Mouse (Mus musculus) retina, postnatal 1 day (tissue): ENCODE results near the gene Fbxo30.

ENCODE experiments used
- DNase-seq: peaks from one replicate; pipeline ENCODE4 v3.0.0-alpha.2; 2012

Gene Fbxo30

DNA sequence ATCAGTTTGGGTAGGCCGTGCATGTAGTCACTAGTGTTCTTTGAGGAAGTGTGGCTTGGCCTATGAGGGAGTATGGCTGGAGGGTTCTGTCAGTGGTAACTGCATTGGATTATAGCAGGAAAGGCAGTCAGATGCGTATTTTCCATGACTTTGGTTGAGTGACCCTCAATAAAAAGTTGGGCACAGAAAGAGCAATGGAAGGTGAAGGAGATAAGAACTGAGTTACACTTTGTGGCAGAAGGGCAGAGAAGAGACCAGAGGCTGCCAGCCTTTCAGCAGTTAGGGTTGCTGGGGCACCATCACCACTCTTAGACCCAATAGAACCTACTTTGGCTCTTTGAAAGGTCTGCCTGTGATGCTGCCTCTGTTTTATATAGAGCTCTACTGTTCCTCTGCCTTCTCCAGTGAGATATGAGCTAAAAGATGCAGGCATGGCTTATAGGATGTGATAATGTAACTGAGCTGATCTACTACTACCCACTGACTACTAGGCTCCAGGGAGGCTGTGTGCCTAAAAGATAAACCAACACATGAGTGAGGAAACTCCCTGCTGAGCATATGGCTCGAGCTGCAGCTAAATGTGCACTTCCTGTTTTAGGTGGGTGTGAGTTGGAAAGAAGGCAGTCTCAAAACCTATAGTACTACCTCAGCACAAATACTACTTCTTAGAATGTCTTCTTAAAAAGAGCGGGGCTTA, 42.2 kb downstream of the Fbxo30 start:
- DNase-seq, result no peak

DNA sequence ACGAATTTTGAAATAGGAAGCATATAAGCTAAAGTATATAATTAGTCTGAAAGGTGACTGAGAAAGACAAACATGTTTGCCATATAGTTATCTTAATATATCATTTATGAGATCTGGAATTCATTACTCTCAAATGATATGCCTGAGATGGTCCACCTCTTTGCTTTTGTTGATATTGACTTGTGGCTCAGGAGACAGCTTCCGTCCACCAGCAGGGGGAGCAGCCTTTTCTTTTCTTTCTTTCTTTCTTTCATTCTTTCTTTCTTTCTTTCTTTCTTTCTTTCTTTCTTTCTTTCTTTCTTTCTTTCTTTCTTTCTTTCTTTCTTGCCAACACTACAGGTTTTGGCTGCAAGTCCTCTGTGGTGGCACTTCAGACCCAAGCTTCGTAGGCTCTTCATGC, 45.4 kb downstream of the Fbxo30 start:
- DNase-seq, result no peak

DNA sequence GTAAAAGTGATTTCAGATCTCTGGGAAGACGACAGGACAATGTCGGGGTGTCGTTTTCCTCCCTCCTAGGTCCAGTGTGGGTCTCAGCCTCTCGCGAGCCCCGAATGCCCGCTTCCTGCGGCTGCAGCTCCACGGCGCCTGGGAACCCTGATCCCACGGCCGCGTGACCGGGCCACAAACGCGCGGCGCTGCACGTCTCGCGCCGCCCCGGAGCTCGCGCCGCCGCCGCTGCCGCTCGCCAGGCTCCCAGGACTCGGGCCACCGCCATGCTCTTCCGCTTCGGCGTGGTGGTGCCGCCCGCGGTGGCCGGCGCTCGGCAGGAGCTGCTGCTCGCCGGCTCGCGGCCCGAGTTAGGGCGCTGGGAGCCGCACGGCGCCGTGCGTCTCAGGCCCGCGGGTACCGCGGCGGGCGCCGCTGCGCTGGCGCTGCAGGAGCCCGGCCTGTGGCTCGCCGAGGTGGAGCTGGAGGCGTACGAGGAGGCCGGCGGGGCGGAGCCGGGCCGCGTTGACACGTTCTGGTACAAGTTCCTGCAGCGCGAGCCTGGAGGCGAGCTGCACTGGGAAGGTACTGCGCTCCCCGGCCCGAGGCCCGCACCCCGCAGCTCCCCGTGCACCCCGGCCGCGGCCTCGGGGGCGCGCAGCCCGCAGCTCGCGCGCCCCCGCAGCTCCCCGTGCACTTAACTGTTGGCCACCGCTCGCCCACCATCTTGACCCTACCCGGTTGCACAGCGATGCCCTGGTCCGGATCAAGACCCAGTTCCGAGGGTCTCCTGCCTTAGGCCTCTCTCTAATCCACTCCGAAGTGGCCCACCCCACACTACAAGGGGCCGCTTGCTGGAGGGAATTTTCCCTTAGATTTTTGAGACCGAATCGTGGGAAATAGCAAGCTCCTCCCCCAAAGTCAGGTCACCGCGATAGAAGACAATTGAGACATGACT, 62.3 kb downstream of the Fbxo30 start, which contains the start of gene Epm2a:
Gene Epm2a, plus strand, starts transcription at position 200 of the 937 bp plus-strand sequence.
- DNase-seq, result peak; percentile 88

DNA sequence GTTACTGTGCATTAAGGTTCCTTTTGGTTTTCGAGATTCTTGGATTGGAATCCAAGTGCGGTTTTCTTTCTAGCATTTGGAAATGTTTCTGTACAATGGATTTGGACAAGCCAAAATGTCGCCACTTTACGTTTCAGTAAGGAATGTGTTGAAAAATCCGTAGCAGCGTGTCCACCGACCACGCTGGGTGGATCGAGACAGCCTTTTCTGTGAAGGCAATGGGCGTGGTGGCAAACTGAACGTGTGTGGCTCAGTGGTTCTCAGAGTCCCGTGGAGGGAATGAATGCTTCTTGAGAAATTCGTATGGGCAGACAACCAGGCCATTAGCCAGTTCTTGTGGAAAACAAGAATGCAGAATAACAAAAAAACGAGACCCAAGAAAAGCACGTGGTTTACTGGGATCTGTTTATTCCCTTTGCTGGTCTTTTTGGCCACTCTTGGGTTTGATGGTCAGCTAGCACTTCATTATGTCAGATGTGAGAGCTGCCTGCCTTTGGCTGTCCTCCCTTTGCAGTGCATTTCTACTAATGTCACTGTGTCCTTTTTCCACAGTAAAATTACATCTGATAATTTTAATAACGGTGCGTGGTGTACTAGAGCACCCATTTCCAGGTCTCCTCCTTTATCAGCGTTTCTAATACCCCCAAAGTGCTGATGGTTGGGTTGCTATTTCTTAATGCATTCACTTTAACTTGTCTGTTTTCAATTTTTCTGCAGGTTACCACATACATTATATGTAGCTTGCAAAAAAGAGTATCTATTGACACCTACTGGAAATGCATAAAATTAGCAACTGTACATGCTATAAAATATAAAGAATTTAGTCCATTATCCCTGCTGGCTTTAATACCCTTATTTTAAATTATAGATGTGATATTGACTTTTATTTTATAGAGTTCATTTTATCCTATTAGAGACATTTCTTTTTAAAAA, 63.7 kb downstream of the Fbxo30 start:
- peak; percentile 9 for DNase-seq
